Mouse (Mus musculus): ENCODE measurements around the gene Ren1. TPM values are rescaled to one million over a fixed set of nuclear protein-coding genes. Genes with fewer than 3 reads are reported as not detected.
A peak's percentile ranks its signal among the peaks of the same experiment; 100 is the strongest.

Gene Ren1
- total RNA-seq, 1 experiment from 2014 or later, result not detected

DNA sequence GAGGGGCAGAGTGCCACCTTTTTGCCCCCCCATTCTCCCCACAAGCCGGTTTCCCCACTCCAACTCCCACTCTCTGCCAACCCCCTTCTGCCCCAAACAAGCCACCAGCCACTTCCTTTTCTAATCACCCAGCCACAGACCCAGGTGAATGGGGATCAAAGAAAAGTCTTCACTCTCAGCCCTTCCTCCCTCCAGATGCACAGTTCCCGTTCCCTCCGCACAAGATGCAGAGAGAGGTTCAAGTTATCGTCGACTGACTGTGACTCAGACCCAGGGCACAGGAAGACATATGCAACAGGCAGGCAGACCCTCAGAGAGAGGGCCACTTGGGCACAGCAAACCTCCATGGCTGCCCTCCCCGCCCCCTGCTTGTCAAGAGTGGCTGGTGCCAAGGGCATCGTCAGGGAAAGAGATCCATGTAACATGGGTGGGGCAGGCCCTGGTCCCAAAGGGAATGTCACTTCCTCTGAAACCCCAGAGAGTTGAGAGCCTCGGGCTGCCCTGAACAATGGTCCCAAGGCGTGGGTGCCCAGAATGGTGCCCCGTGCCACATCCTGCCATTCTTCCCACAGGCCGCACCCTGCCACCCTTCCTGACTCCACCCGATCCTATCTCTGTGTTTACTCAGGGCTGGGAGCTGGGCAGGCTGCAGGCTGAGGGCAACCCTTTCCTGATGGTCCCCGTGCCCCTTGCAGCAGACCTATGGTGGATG, 49.9 kb downstream of the Ren1 start:
- ATAC-seq (replicated peaks; ENCODE audit: low read depth, poor library complexity, severe bottlenecking), result peak; percentile 53

DNA sequence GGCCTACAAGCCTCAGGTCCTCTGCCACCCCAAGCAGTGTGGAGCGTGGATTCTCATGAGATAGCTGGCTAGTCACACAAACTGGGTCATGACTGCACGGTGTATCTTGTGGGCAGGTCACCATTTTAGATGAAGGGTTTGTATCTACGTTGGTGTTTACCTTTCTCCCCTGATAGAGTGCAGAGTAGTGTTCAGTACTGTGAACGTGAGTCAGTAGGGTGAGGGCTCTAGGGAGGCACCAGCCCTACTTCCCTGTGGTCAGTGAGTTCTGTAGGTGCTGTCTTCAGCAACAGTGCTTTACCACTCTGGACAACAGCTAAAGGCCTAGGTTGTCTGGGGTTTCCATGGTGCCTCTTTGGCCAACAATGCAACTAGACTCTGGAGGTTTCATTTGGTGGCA, 53.7 kb downstream of the Ren1 start:
- ATAC-seq (replicated peaks; ENCODE audit: low read depth, poor library complexity, severe bottlenecking), result no peak

DNA sequence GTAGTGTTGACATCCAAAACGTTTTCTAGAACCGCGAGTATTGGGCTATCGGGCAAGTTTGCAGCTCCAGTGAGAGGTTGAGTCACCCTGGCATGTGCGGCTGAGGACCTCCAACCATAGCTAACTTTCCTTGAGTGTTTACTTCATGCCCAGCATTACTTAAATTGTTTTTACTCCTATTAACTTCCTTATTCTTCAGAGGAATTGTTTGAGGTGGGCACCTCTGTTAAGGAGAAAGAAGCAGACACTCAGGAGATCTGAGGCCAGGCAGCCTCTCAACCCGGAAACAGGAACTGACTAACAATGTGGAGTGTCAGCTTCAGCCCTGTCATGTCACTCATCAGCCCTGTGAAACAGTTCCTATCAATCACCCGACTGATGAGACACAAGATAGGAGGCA, 56.3 kb downstream of the Ren1 start:
- ATAC-seq (replicated peaks; ENCODE audit: low read depth, poor library complexity, severe bottlenecking), result 0 out of 2 replicates have a peak, but pooled peaks have one; percentile 36

DNA sequence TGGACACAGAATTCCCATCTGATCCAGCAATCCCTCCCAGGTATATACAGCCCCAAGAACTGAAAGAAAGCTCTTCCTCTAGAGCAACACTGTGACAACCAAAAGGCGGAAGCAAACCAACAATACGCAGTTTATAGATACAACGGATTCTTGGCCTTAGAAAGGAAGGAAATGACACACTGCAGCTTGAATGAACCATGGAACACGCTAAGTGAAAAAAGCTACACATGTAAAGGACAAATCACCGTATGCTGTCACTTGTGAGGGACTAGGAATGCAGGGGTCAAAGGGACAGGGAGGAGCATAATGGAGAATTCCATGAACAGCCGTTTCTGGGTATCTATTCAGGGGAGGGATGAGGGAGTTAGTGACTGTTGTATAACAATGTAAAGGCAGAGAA, 57.1 kb downstream of the Ren1 start:
- no peak for ATAC-seq (replicated peaks; ENCODE audit: low read depth, poor library complexity, severe bottlenecking)

DNA sequence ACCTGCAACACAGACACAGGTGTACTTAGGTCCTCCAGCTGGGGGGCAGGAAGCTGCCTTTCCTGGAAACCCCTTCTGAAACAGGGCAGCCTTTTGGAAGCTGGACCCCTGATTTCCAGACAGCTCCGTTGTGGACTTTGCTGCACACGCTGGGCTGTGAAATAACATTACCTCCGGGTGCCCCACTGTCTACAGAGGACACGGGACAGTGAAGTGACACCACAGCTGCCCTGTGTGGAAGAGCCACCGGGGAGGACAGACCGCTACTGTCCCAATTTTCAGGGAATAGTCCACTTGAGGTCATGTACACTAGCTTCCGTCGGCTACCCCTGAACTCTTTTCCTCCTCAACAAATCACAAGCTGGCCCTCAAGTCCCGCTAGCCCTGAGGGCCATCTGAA, 58.0 kb downstream of the Ren1 start:
- no peak for ATAC-seq (replicated peaks; ENCODE audit: low read depth, poor library complexity, severe bottlenecking)

DNA sequence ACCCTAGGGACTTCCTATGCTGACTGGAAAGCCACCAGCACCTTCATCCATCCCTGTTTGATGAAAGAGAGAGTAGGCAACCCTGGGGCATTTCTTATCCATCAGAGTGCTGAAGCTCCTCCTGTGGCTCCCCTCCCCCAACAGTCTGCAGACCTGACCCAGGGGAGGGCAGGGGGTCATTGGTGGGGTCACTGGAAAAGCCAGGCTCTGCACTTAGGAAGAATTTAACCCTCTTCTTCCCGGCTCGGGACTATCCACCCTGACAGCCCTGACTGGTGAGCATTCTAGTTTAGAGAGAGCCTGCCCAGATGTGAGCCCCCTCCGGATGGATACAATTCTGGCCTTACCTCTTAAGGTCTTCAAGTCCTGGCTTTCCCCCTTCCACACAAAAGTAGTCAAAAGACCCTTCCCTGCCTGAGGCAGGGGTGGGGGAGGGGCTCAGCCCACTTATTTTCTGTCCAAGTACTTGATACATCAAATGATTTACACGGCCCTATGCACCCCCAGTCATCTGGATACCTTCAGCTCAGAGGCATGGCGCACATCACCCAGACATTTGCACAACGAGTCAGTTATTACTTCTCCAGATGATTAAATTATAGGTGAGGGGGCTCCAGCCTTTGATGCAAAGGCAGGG, 58.7 kb downstream of the Ren1 start:
- ATAC-seq (replicated peaks; ENCODE audit: low read depth, poor library complexity, severe bottlenecking), result no peak

DNA sequence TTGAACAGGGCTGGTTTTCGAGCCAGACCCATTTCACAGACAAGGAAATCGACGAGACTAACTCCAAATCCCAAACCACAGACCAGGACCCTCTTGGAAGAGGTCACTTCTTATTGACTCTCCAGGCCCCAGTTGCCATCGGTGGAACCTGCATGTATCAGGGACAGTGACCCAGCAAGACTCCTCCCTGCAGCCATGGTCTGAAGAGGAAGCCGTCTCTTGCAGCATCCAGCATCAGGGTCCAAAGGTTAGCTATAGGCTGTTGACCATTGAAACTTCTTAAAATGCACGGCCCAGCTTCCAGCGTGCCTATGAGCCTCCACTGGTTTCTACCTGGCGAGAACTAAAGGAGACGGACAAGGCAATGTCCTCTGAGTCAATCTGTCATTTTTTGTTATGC, 59.5 kb downstream of the Ren1 start:
- no peak for ATAC-seq (replicated peaks; ENCODE audit: low read depth, poor library complexity, severe bottlenecking)

Other genes with a start within 250 kb of the Ren1 start
- gene Ppp1r15b, start 219.4 kb upstream of the Ren1 start, total RNA-seq (2017), result 77.3 and 105 TPM in 2 replicates
- 2.3 and 3.1 TPM in 2 replicates for gene Plekha6, start 186.3 kb upstream of the Ren1 start, total RNA-seq (2017)
- gene Golt1a, start 40.7 kb upstream of the Ren1 start, total RNA-seq (2017), result not detected in 2 replicates
- not detected in 2 replicates for gene Kiss1, start 28.6 kb upstream of the Ren1 start, total RNA-seq (2017)
- gene Etnk2, start 13.1 kb downstream of the Ren1 start, total RNA-seq (2017), result not detected in 2 replicates
- 0.49 and 3.1 TPM in 2 replicates for gene Sox13, start 73.9 kb downstream of the Ren1 start, total RNA-seq (2017)

All from common myeloid progenitor, adult 5-6 weeks (primary cell).